Mouse (Mus musculus) liver, postnatal 0 days (tissue): ENCODE measurements around the gene Pde2a.

Source experiments
- CTCF ChIP-seq: sonication (generic); IDR thresholded peaks from 2 replicates; pipeline ENCODE4 v1.5.1; 2016; ENCODE audit warnings: antibody characterized with exemption, low read depth
- EP300 ChIP-seq: IDR thresholded peaks from 2 replicates; pipeline ENCODE4 v1.6.1; 2016; ENCODE audit warnings: antibody characterized with exemption, low read depth, mild to moderate bottlenecking

DNA sequence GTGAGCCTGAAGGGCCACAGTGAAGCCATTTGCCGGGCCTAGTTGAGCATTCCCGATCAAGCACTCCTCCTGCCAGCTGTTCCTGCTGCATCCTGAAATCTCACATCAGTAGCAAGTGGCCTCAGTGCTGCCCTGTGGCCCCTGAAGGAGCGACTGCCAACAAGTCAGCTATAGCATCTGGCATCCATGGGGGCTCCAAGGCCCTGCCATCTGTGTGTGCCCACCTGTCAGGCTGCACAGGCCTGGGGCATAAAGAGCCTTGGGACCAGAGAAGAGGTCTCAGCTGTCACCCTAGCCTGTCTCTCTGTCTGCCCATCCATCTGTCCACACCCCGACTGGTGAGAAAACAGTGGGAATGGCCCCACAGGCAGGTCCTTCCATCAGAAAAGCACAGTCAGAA is 43.4 kb downstream of the Pde2a start:
- TF ChIP-seq CTCF (no peak), EP300 (no peak)
